Mouse (Mus musculus): ENCODE measurements around the gene Inhbc.

The Inhbc gene

GRCm38 (mm10) chr10:127351285-127351595, 19.0 kb downstream of the Inhbc start:
- no peak for DNase-seq

- DNase-seq: peak; percentile 77
Measured at GRCm38 (mm10) chr10:127350594-127351284, 19.5 kb downstream of the Inhbc start.

GRCm38 (mm10) chr10:127349810-127350209, 20.4 kb downstream of the Inhbc start:
- no peak for DNase-seq

- DNase-seq: no peak
Measured at GRCm38 (mm10) chr10:127348957-127349356, 21.3 kb downstream of the Inhbc start.

- DNase-seq: no peak
Measured at GRCm38 (mm10) chr10:127346173-127346572, 24.1 kb downstream of the Inhbc start.

GRCm38 (mm10) chr10:127343029-127343428, 27.2 kb downstream of the Inhbc start:
- no peak for DNase-seq

- peak; percentile 73 for DNase-seq
Measured at GRCm38 (mm10) chr10:127341891-127342639, 28.2 kb downstream of the Inhbc start, which contains the start of gene Gli1. Gene Gli1, minus strand, starts transcription at chr10:127341974.

- DNase-seq: no peak
Measured at GRCm38 (mm10) chr10:127341360-127341690, 28.9 kb downstream of the Inhbc start.

- DNase-seq: no peak
Measured at GRCm38 (mm10) chr10:127340577-127341359, 29.5 kb downstream of the Inhbc start.

- DNase-seq: no peak
Measured at GRCm38 (mm10) chr10:127339683-127340576, 30.3 kb downstream of the Inhbc start.

GRCm38 (mm10) chr10:127338930-127339682, 31.1 kb downstream of the Inhbc start:
- DNase-seq: peak; percentile 84

GRCm38 (mm10) chr10:127337536-127338099, 32.6 kb downstream of the Inhbc start:
- DNase-seq: no peak

GRCm38 (mm10) chr10:127336952-127337351, 33.3 kb downstream of the Inhbc start:
- no peak for DNase-seq

GRCm38 (mm10) chr10:127335271-127335670, 35.0 kb downstream of the Inhbc start:
- DNase-seq: no peak

- DNase-seq: no peak
Measured at GRCm38 (mm10) chr10:127333152-127333551, 37.1 kb downstream of the Inhbc start.

GRCm38 (mm10) chr10:127332211-127332874, 37.9 kb downstream of the Inhbc start:
- DNase-seq: no peak

GRCm38 (mm10) chr10:127330212-127330611, 40.0 kb downstream of the Inhbc start:
- DNase-seq: no peak

- no peak for DNase-seq
Measured at GRCm38 (mm10) chr10:127327461-127328145, 42.6 kb downstream of the Inhbc start.

- DNase-seq: no peak
Measured at GRCm38 (mm10) chr10:127326828-127327227, 43.4 kb downstream of the Inhbc start.

Measured in right cerebral cortex, postnatal 14 days (tissue).